Mouse (Mus musculus) bone marrow macrophage, adult 2 months (primary cell): ENCODE data around the gene Disp3.

Source experiments
- CTCF ChIP-seq: IDR thresholded peaks from 2 replicates; pipeline ENCODE4 v1.5.1; 2012; ENCODE audit warnings: low read depth, mild to moderate bottlenecking, low read length, moderate library complexity
- POLR2A ChIP-seq: IDR thresholded peaks from 2 replicates; pipeline ENCODE4 v1.6.1; 2012; ENCODE audit warnings: mild to moderate bottlenecking, low read depth, low read length, borderline replicate concordance

DNA sequence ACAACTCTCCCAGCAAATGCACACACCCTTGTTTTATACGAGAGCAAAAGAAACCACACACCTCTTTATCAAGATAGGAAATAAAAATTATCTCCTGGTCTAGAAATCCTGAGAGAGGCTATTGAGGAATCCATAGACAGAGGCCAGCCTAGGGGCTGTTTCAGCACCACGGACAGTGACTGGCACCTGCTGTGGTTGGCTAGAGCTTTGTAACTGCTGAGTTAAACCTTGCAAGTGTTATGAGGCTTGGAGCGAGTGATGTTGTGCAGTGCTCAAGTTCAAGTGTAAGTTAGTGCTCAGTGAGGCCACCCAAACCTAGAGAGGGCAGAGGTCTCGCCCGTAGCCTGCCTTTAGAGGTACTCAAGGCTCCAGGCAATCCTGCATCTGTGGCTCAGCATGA, 5.6 kb upstream of the Disp3 start:
- TF ChIP-seq CTCF (no peak), POLR2A (no peak)
